Mouse (Mus musculus) layer of hippocampus, adult 8-10 months (tissue): ENCODE results near the gene Ccser1. TPM values are rescaled to one million over a fixed set of nuclear protein-coding genes. Genes with fewer than 3 reads are reported as not detected.

Source experiments
- DNase-seq, 2 experiments: peaks; one replicate each; pipeline ENCODE4 v3.0.0; 2022; ENCODE audit warnings: low spot score in 2 of 2
- total RNA-seq, 4 experiments: library from RNA; stranded (reverse); gene quantifications; 2 replicates each; pipeline ENCODE4 v1.2.4; 2022

Gene Ccser1
- total RNA-seq, 4 experiments from 2014 or later: 31.3 to 38.5 (median 34.6) TPM

DNA sequence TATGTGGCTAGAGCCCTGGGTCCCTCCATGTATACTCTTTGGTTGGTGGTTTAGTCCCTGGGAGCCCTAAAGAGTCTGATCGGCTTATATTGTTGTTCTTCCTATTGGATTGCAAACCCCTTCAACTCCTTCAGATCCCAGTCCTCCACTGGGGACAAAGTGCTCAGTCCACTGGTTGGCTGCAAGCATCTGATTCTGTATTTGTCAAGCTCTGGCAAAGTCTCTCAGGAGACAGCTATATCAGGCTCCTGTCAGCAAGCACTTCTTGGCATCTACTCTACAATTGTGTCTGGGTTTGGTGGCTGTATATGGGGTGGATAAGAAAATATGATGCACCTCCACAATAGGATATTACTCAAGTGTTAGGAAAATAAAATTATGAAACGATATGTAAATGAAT, 1187.7 kb downstream of the Ccser1 start:
- DNase-seq: no peak
